Mouse (Mus musculus): ENCODE data around the gene Fam76a. TPM values are rescaled to one million over a fixed set of nuclear protein-coding genes. Genes with fewer than 3 reads are reported as not detected.
A peak's percentile ranks its signal among the peaks of the same experiment; 100 is the strongest.
"Not testable (repeated sequence)": the region's sequence is repeated elsewhere in the genome, so short reads cannot be mapped to it uniquely, and the experiment has no call there.

The Fam76a gene
- polyA plus RNA-seq, 1 experiment = 21.9 TPM

- 32% methylated on average over 7 of the region's 7 CpGs for WGBS
- no peak for DNase-seq
- TF ChIP-seq POLR2A (IDR thresholded peaks at IDR 0.05; ENCODE audit: borderline replicate concordance, extremely low read depth, low read depth, low read length) (no peak), CTCF (IDR thresholded peaks at IDR 0.05; ENCODE audit: insufficient read depth, low read length) (no peak)
- no peak overlapping the region for H3K4me3 ChIP-seq (replicated peaks; ENCODE audit: extremely low read depth, low read depth, low read length)
- no peaks in the 10 kb centered on the region for H3K4me1 ChIP-seq (ENCODE audit: control insufficient read depth, insufficient read depth, low read length)
Observed at GRCm38 (mm10) chr4:132934639-132935038, 12.3 kb upstream of the Fam76a start.

- Histone ChIP-seq H3K4me1 (ENCODE audit: control insufficient read depth, insufficient read depth, low read length) (no peaks in the 10 kb centered on the region), H3K4me3 (replicated peaks; ENCODE audit: extremely low read depth, low read depth, low read length) (no peak overlapping the region)
- TF ChIP-seq POLR2A (IDR thresholded peaks at IDR 0.05; ENCODE audit: borderline replicate concordance, extremely low read depth, low read depth, low read length) (no peak), CTCF (IDR thresholded peaks at IDR 0.05; ENCODE audit: insufficient read depth, low read length) (no peak)
- DNase-seq = no peak
- WGBS = 84% methylated on average over 4 of the region's 4 CpGs
Observed at GRCm38 (mm10) chr4:132932752-132933404, 10.5 kb upstream of the Fam76a start.

- Histone ChIP-seq H3K4me1 (ENCODE audit: control insufficient read depth, insufficient read depth, low read length) (no peaks in the 10 kb centered on the region), H3K4me3 (replicated peaks; ENCODE audit: extremely low read depth, low read depth, low read length) (no peak overlapping the region)
- DNase-seq = peak; percentile 44
- TF ChIP-seq POLR2A (IDR thresholded peaks at IDR 0.05; ENCODE audit: borderline replicate concordance, extremely low read depth, low read depth, low read length) (no peak), CTCF (IDR thresholded peaks at IDR 0.05; ENCODE audit: insufficient read depth, low read length) (peak; percentile 48)
- WGBS = 12% methylated on average over 8 of the region's 8 CpGs
Observed at GRCm38 (mm10) chr4:132930784-132931183, 8.4 kb upstream of the Fam76a start.

- WGBS = 58% methylated on average over 2 of the region's 2 CpGs
- not testable (repeated sequence) for H3K4me1 ChIP-seq (ENCODE audit: control insufficient read depth, insufficient read depth, low read length); H3K4me3 ChIP-seq (replicated peaks; ENCODE audit: extremely low read depth, low read depth, low read length); DNase-seq
Observed at GRCm38 (mm10) chr4:132926520-132926919, 4.2 kb upstream of the Fam76a start.

- H3K4me3 ChIP-seq (replicated peaks; ENCODE audit: extremely low read depth, low read depth, low read length) = peak overlapping the region; percentile 78
- TF ChIP-seq POLR2A (IDR thresholded peaks at IDR 0.05; ENCODE audit: borderline replicate concordance, extremely low read depth, low read depth, low read length) = peak; percentile 57
- TF ChIP-seq CTCF (IDR thresholded peaks at IDR 0.05; ENCODE audit: insufficient read depth, low read length) = no peak
- H3K4me1 ChIP-seq (ENCODE audit: control insufficient read depth, insufficient read depth, low read length) = peaks cover 4% of the 10 kb centered on the region; the same call in 1 of the 2 replicates
- no peak for DNase-seq
- under 1% methylated on average over 50 of the region's 50 CpGs for WGBS
Observed at GRCm38 (mm10) chr4:132922061-132922530, 262 bp downstream of the Fam76a start.

GRCm38 (mm10) chr4:132921488-132921887 lies 870 bp downstream of the Fam76a start:
- DNase-seq = no peak
- 36% methylated on average over 12 of the region's 12 CpGs for WGBS
- H3K4me3 ChIP-seq (replicated peaks; ENCODE audit: extremely low read depth, low read depth, low read length) = peak overlapping the region; percentile 78
- peaks cover 4% of the 10 kb centered on the region; the same call in 1 of the 2 replicates for H3K4me1 ChIP-seq (ENCODE audit: control insufficient read depth, insufficient read depth, low read length)
- TF ChIP-seq CTCF (IDR thresholded peaks at IDR 0.05; ENCODE audit: insufficient read depth, low read length) (no peak), POLR2A (IDR thresholded peaks at IDR 0.05; ENCODE audit: borderline replicate concordance, extremely low read depth, low read depth, low read length) (no peak)

- Histone ChIP-seq H3K4me3 (replicated peaks; ENCODE audit: extremely low read depth, low read depth, low read length) (no peak overlapping the region), H3K4me1 (ENCODE audit: control insufficient read depth, insufficient read depth, low read length) (peaks cover 4% of the 10 kb centered on the region; the same call in 1 of the 2 replicates)
- 78% methylated on average over 4 of the region's 4 CpGs for WGBS
- DNase-seq = no peak
- no peak for TF ChIP-seq POLR2A (IDR thresholded peaks at IDR 0.05; ENCODE audit: borderline replicate concordance, extremely low read depth, low read depth, low read length)
- TF ChIP-seq CTCF (IDR thresholded peaks at IDR 0.05; ENCODE audit: insufficient read depth, low read length) = no peak
Observed at GRCm38 (mm10) chr4:132920171-132920570, 2.2 kb downstream of the Fam76a start.

- not testable (repeated sequence) for H3K4me1 ChIP-seq (ENCODE audit: control insufficient read depth, insufficient read depth, low read length); DNase-seq; H3K4me3 ChIP-seq (replicated peaks; ENCODE audit: extremely low read depth, low read depth, low read length)
- WGBS = 79% methylated on average over 6 of the region's 6 CpGs
Observed at GRCm38 (mm10) chr4:132918493-132918892, 3.9 kb downstream of the Fam76a start.

- DNase-seq = no peak
- TF ChIP-seq CTCF (IDR thresholded peaks at IDR 0.05; ENCODE audit: insufficient read depth, low read length) = no peak
- TF ChIP-seq POLR2A (IDR thresholded peaks at IDR 0.05; ENCODE audit: borderline replicate concordance, extremely low read depth, low read depth, low read length) = no peak
- WGBS = 61% methylated on average over 6 of the region's 6 CpGs
Observed at GRCm38 (mm10) chr4:132912156-132912555, 10.2 kb downstream of the Fam76a start.

GRCm38 (mm10) chr4:132905843-132906360 lies 16.5 kb downstream of the Fam76a start:
- Histone ChIP-seq H3K4me1 (ENCODE audit: control insufficient read depth, insufficient read depth, low read length) (peaks cover 18% of the 10 kb centered on the region), H3K4me3 (replicated peaks; ENCODE audit: extremely low read depth, low read depth, low read length) (no peak overlapping the region)
- no peak for DNase-seq
- WGBS = 75% methylated on average over 5 of the region's 5 CpGs
- TF ChIP-seq CTCF (IDR thresholded peaks at IDR 0.05; ENCODE audit: insufficient read depth, low read length) = no peak
- TF ChIP-seq POLR2A (IDR thresholded peaks at IDR 0.05; ENCODE audit: borderline replicate concordance, extremely low read depth, low read depth, low read length) = no peak

More at GRCm38 (mm10) chr4:132912156-132912555, 10.2 kb downstream of the Fam76a start:
- H3K4me1 ChIP-seq (ENCODE audit: control insufficient read depth, insufficient read depth, low read length) = no peaks in the 10 kb centered on the region
- H3K4me3 ChIP-seq (replicated peaks; ENCODE audit: extremely low read depth, low read depth, low read length) = no peak overlapping the region
